Mouse (Mus musculus) heart, postnatal 0 days (tissue): ENCODE data around the gene A1cf. TPM values are rescaled to one million over a fixed set of nuclear protein-coding genes. Genes with fewer than 3 reads are reported as not detected.
A peak's percentile ranks its signal among the peaks of the same experiment; 100 is the strongest.

Experiments used
- ATAC-seq: fragments of 200-750 bp; cut with Nextera tagmentation; 2 replicates; pipeline ENCODE4 v1.8.0; 2017; ENCODE audit warnings: low read depth, moderate number of reproducible peaks, moderate library complexity; ENCODE audit not compliant: insufficient read depth
- DNase-seq: peaks from one replicate; pipeline ENCODE4 v3.0.0-alpha.2; 2016; ENCODE audit warnings: low spot score
- H3K27ac ChIP-seq: fragments of 300-500 bp; sonication (generic); 2 replicates; pipeline ENCODE4 v1.5.1; 2014; ENCODE audit warnings: low read depth, mild to moderate bottlenecking
- H3K27me3 ChIP-seq: fragments of 300-500 bp; sonication (generic); 2 replicates; pipeline ENCODE4 v1.6.1; 2014; ENCODE audit warnings: low read length, mixed read lengths; ENCODE audit not compliant: control insufficient read depth, insufficient read depth
- H3K36me3 ChIP-seq: fragments of 300-500 bp; sonication (generic); replicated peaks from 2 replicates; pipeline ENCODE4 v1.6.1; 2014; ENCODE audit warnings: low read length, mixed read lengths; ENCODE audit not compliant: control insufficient read depth, insufficient read depth
- H3K4me1 ChIP-seq: fragments of 300-500 bp; sonication (generic); 2 replicates; pipeline ENCODE4 v1.6.1; 2014; ENCODE audit warnings: antibody characterized with exemption; ENCODE audit not compliant: control insufficient read depth, insufficient read depth
- H3K4me2 ChIP-seq: fragments of 300-500 bp; sonication (generic); 2 replicates; pipeline ENCODE4 v1.6.1; 2014; ENCODE audit warnings: low read depth, mild to moderate bottlenecking, low read length, moderate library complexity
- H3K4me3 ChIP-seq: fragments of 300-500 bp; sonication (generic); 2 replicates; pipeline ENCODE4 v1.5.1; 2014; ENCODE audit warnings: low read depth, low read length
- H3K9ac ChIP-seq: fragments of 300-500 bp; sonication (generic); replicated peaks from 2 replicates; pipeline ENCODE4 v1.6.1; 2014; ENCODE audit warnings: low read depth, low read length, mixed read lengths
- H3K9me3 ChIP-seq: fragments of 300-500 bp; sonication (generic); replicated peaks from 2 replicates; pipeline ENCODE4 v1.6.1; 2016; ENCODE audit warnings: low read length; ENCODE audit not compliant: control insufficient read depth
- CTCF ChIP-seq: IDR thresholded peaks from 2 replicates; pipeline ENCODE4 v1.5.1; 2016; ENCODE audit warnings: antibody characterized with exemption, control low read depth, low read depth
- EP300 ChIP-seq: IDR thresholded peaks from 2 replicates; pipeline ENCODE4 v1.6.1; 2016; ENCODE audit warnings: antibody characterized with exemption, low read depth
- WGBS: fragments of 180-500 bp; shearing (Covaris S2); extraction: QIAGEN DNeasy Blood & Tissue Kit; methylation state at CpG from one replicate; pipeline ENCODE4 v1.1.7; 2014; 5-methylcytosine and 5-hydroxymethylcytosine counted together
- polyA plus RNA-seq: library from polyadenylated mRNA; unstranded; fragments of >200 nt; fragmentation: Nextera tagmentation; extraction: Ambion mirVana; gene quantifications from 2 replicates; pipeline ENCODE4 v1.2.1, GENCODE M21; 2015
- total RNA-seq: library from RNA; depleted of rRNA; stranded (reverse); fragments of >200 nt; gene quantifications from 2 replicates; pipeline ENCODE4 v1.2.3, GENCODE M21; 2014; ENCODE audit warnings: low replicate concordance; rRNA removed

The A1cf gene
- total RNA-seq (2.8 TPM in 1 of 2 replicates, not detected in the other), polyA plus RNA-seq (not detected in 2 replicates)

DNA sequence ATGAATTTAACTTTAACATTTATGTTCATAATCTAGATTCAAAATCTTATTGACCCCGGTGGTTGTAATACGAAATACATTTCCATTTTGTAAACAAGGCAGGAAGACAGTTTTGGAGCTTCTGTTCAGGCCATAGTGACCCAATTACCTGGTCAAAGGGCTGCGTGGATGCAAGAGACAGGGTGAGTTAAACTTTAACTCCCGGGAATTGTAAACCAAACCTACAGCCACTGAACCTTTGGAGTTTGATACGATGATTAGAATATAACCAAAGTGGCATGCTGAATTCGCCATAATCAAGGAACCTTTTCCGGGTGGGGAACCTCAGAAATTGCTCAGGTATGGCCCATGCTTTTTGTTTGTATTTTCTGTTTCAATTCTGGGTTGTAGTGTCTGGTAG lies at the start of gene A1cf:
TSS of gene A1cf (plus strand) at position 244 of the 400 bp plus-strand sequence.
- Histone ChIP-seq H3K27ac (no peak within 1 kb of the TSS), H3K4me3 (no peak within 1 kb of the TSS), H3K36me3 (no peaks in the 10 kb centered on the region), H3K4me2 (no peak within 1 kb of the TSS), H3K9ac (no peak within 1 kb of the TSS), H3K9me3 (no peaks in the 10 kb centered on the region), H3K4me1 (no peaks in the 10 kb centered on the region), H3K27me3 (no peaks in the 10 kb centered on the region)
- ATAC-seq: no peak
- WGBS: 87% methylated on average over 7 of the region's 7 CpGs
- DNase-seq: no peak
- no peak for TF ChIP-seq CTCF
- no peak for TF ChIP-seq EP300

DNA sequence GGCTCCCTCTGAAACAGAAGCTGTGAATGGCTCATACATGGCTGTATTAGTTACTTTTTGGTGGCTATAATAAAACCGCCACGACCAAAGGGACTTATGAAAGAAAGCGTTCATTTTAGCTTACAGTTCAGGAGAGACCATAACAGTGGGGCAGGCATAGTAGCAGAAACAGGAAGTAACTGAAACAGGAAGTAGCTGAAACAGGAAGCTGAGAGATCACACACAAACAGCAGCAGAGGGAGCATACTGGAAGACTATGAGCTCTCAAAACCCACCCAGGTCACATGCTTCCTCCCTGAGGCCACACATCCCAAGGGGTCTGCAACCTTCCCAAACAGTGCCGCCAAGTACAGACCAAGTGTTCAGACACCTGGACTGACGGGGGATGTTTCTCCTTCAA lies 34.3 kb upstream of the A1cf start:
- H3K4me1 ChIP-seq: 0 out of 2 replicates have a peak, but pooled peaks cover 4% of the 10 kb centered on the region
- no peaks in the 10 kb centered on the region for H3K36me3 ChIP-seq
- H3K27me3 ChIP-seq: no peaks in the 10 kb centered on the region
- WGBS: 84% methylated on average over 5 of the region's 5 CpGs
- TF ChIP-seq EP300: no peak
- TF ChIP-seq CTCF: no peak
- DNase-seq (no peak), ATAC-seq (no peak)
- H3K27ac ChIP-seq: no peak overlapping the region
- no peak overlapping the region for H3K4me3 ChIP-seq
- H3K9ac ChIP-seq: no peak overlapping the region
- H3K9me3 ChIP-seq: no peaks in the 10 kb centered on the region
- H3K4me2 ChIP-seq: no peak overlapping the region

DNA sequence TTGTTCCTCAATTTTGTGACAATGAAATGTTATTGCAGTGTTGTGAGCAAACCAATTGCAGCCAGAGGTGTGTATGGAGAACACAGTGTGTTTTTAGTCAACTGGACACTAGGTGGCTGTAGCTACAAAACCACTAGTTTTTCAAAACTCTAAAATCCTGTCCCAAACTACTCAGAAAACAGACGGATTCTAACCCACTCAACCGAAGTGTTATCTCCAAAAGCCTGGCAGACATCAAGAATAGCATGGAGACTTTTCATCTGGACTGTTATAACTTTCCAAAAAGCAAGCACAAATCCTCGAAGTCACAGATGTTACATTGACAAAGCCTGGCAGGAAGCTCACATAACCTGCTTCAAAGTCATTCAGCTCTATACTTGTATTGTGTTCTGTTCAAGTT lies 6.7 kb upstream of the A1cf start:
- Histone ChIP-seq H3K27me3 (no peaks in the 10 kb centered on the region), H3K4me1 (no peaks in the 10 kb centered on the region), H3K36me3 (no peaks in the 10 kb centered on the region), H3K27ac (no peak overlapping the region), H3K9me3 (no peaks in the 10 kb centered on the region), H3K4me2 (no peak overlapping the region), H3K4me3 (no peak overlapping the region), H3K9ac (no peak overlapping the region)
- ATAC-seq (no peak), DNase-seq (no peak)
- TF ChIP-seq EP300 (no peak), CTCF (0 out of 2 replicates have a peak, but pooled peaks have one; percentile 5)
- WGBS: 51% methylated on average over 3 of the region's 3 CpGs

DNA sequence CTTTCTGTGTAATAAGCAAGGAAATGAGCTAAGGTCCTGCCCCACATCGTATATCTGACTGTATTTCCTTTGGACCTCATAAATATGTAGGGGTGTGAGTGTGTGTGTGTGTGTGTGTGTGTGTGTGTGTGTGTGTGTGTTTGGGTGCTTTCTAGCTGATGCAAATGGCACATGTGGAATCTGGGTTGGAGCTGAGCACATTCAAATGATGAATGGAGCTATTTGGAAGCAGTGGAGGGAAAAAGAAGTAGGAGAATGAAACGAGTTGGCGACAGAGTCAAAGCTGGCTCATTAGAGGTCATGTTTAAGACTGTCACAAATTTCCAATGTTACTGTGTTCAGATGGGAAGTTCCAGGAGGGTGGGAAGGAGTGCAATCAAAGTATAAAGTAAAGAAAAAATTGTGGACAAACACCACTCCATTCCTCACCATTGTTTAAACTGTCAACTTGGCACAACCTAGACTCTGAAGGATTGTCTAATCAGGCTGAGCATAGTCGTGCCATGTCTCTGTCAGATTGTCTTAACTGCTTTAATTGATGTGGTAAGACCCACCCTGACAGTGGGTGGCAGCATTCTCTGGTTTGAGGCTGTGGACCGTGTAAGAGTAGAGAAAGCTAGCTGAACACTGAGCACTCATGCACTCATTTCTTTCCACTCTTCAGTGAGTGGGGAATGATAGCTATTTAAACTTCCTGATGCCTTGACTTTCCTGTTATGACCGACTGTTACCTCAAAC lies 5.9 kb upstream of the A1cf start:
- Histone ChIP-seq H3K36me3 (no peaks in the 10 kb centered on the region), H3K4me2 (no peak overlapping the region), H3K9me3 (no peaks in the 10 kb centered on the region), H3K27me3 (no peaks in the 10 kb centered on the region), H3K4me3 (no peak overlapping the region), H3K27ac (no peak overlapping the region), H3K9ac (no peak overlapping the region), H3K4me1 (no peaks in the 10 kb centered on the region)
- no peak for DNase-seq
- TF ChIP-seq EP300: no peak
- TF ChIP-seq CTCF: no peak
- 67% methylated on average over 6 of the region's 6 CpGs for WGBS
- no peak for ATAC-seq

DNA sequence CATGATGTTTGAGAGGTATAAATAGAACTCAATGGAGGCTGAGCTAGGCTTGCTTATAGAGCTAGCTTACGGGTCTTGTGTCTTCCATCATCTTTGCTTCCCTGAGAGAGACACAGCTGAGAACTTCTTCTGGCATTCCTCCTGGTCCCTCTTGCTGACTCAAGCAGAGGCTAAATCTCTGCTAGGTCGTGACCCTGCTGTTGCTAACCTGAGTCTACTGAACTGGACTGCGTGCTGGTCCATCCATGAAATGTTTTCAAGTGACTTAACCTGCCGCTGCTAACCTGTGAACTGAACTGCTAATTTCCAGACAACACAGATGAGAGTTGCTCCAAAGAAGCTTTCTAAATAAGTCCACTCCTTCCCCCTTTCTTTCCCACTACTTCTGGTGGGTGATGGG lies 3.1 kb upstream of the A1cf start:
- Histone ChIP-seq H3K4me2 (no peak overlapping the region), H3K36me3 (no peaks in the 10 kb centered on the region), H3K27me3 (no peaks in the 10 kb centered on the region), H3K4me3 (no peak overlapping the region), H3K9me3 (no peaks in the 10 kb centered on the region), H3K4me1 (no peaks in the 10 kb centered on the region), H3K9ac (no peak overlapping the region), H3K27ac (no peak overlapping the region)
- TF ChIP-seq EP300 (no peak), CTCF (no peak)
- no peak for DNase-seq
- ATAC-seq: no peak
- 81% methylated on average over 4 of the region's 4 CpGs for WGBS

DNA sequence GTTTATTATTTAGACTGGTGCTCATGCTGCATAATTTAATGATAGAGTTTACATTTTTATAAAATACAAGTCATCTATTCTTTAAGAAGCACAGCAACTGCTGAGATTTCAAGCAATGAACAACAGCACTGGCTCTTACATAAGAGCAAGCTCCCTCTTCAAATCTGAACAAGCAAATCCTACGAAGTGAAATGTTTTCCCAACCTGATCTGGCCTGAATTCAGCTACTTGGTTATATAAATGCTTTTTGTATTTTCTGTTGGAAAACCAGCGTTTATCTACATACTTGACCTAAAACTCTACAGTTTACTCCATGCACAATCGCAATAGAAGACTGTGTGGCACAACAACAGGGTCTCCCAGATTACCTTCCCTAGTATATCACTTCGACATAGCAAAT lies 488 bp upstream of the A1cf start:
- no peak overlapping the region for H3K4me2 ChIP-seq
- no peak overlapping the region for H3K9ac ChIP-seq
- ATAC-seq (no peak), DNase-seq (no peak)
- H3K4me1 ChIP-seq: no peaks in the 10 kb centered on the region
- no peaks in the 10 kb centered on the region for H3K27me3 ChIP-seq
- 71% methylated on average over 4 of the region's 4 CpGs for WGBS
- no peak overlapping the region for H3K27ac ChIP-seq
- no peaks in the 10 kb centered on the region for H3K36me3 ChIP-seq
- H3K9me3 ChIP-seq: no peaks in the 10 kb centered on the region
- H3K4me3 ChIP-seq: no peak overlapping the region
- TF ChIP-seq CTCF (no peak), EP300 (no peak)
